Mouse (Mus musculus): Measurements from ENCODE around the gene Tcf20.

The Tcf20 gene

GRCm38 (mm10) chr15:82995239-82995638 lies 7.6 kb upstream of the Tcf20 start:
- in situ Hi-C loops (cut with MboI), result no loop called here

- in situ Hi-C loops (cut with MboI), result no loop called here
These were observed 5.2 kb upstream of the Tcf20 start for GRCm38 (mm10) chr15:82992911-82993310.

- in situ Hi-C loops (cut with MboI), result no loop called here
These were observed 4.6 kb upstream of the Tcf20 start for GRCm38 (mm10) chr15:82992079-82992783.

- in situ Hi-C loops (cut with MboI), result no loop called here
These were observed 1.6 kb upstream of the Tcf20 start for GRCm38 (mm10) chr15:82989190-82989704.

GRCm38 (mm10) chr15:82987014-82987731 lies 499 bp downstream of the Tcf20 start:
- in situ Hi-C loops (cut with MboI), result no loop called here

GRCm38 (mm10) chr15:82984574-82984973 lies 3.1 kb downstream of the Tcf20 start:
- in situ Hi-C loops (cut with MboI), result no loop called here

DNA sequence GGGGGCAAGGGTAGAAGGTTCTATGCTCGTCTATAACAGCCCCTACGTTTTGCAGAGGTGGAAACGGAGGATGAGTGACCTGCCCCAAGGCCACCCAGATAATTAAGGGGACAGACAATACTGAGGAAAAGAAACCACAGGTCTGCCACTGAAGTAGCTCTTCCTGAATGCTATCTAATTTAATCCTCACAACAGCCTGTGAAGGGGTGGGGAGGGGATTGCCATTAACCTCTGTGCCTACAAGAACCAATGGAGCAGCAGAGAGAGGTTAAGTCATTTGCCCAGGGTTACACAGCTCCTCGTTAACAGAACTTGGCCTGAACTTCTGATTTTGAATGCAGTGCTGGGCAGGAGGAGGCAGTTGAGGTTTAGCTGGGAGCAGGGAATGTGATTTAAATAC lies 3.6 kb downstream of the Tcf20 start:
- in situ Hi-C loops (cut with MboI), result no loop called here

DNA sequence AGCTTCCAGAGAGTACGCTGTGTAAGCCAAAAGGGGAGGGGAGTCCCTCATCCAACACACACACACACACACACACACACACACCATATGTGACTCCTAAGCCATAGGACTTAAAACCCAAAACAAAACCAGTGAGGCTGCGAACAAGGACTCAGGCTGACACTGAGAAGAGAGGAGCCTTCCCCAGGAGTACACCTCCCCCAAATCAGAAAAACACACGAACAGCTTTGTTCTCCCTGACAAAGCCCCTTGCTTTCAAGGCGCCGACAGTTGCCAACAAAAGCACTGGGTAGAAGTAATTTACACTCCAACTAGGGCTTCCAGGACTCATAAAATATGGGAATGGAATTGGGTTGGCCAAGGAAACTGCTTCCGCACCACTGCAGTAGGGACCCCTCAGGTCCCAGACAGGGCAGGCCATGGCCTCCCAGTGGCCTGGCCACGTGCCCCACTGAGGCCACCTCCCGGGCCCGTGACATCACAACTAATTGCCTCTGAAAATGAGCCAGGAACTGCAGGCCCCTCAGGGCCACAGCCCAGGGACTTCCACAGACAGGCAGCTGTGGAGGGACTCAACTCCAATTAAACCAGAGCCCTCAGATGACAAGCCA lies 4.2 kb downstream of the Tcf20 start:
- in situ Hi-C loops (cut with MboI), result no loop called here

DNA sequence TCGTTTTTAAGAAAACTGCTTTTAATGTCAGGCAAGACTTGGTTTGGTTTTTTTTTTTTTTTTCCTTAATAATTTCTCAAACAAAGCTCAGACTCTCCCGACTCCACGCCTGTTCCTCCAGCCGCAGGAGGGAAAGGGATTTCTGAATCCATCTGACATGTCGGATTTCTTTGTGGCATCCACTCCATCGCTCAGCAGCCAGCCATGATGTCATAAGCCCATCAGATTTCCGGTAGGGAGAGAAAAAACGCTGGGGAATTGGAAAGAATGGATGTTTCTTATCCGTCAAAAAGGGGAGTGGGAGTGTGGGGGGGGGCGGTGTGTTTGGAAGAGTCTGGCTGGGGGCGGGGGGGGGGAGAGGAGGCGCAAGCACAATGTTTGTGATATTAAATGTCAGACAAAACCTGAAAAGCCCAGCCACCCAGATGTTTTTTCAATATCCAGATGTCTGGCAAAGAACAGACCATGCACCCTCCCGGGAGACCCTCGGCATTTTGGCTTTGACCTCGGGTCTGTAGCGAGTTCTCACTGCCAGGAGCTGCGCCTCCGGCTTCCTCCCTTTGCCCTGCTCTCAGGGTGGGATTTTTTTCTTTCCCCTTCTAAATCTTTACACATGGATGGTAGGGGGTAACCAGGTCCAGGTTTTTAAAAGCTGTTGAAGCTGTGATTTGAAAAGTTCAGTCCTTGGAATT lies 4.8 kb downstream of the Tcf20 start:
- in situ Hi-C loops (cut with MboI), result no loop called here

- in situ Hi-C loops (cut with MboI), result no loop called here
These were observed 5.8 kb downstream of the Tcf20 start for GRCm38 (mm10) chr15:82981676-82982520.

GRCm38 (mm10) chr15:82979531-82979930 lies 8.1 kb downstream of the Tcf20 start:
- in situ Hi-C loops (cut with MboI), result no loop called here

- in situ Hi-C loops (cut with MboI), result no loop called here
These were observed 13.2 kb downstream of the Tcf20 start for GRCm38 (mm10) chr15:82974471-82974870.

GRCm38 (mm10) chr15:82969206-82969721 lies 18.4 kb downstream of the Tcf20 start:
- in situ Hi-C loops (cut with MboI), result no loop called here

- in situ Hi-C loops (cut with MboI), result no loop called here
These were observed 19.2 kb downstream of the Tcf20 start for GRCm38 (mm10) chr15:82968449-82968848.

- in situ Hi-C loops (cut with MboI), result no loop called here
These were observed 19.7 kb downstream of the Tcf20 start for GRCm38 (mm10) chr15:82967947-82968346.

GRCm38 (mm10) chr15:82964266-82964825 lies 23.3 kb downstream of the Tcf20 start:
- in situ Hi-C loops (cut with MboI), result no loop called here

DNA sequence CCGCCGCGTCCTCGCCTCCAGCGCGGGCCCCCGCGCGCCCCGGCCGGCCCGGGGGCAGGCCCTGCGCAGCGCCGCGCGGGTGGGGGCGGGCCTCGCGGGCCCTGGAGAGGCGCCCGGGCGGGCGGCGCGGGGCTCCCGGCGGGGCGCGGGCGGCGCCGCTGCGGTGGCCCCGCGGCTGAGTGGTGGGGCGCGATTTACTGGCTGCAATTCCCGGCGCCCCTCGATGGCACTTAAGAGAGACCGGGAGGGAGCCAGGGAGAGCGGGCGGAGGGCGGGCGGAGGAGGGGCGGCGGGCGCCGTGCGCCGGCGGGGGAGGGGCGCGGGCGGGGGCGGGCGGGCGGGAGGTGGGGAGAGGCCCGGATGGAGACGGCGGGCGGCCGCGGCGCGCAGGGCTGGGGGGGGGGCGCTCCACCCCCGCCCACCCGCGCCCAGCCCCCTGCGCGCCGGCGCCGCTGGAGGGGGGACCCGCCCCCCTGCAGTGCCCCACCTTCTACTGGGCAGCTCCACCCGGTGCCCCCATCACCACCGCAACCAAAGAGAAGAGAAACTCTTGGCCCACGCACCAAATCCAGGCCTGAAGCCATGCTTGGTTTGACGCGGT lies 24.0 kb downstream of the Tcf20 start:
- in situ Hi-C loops (cut with MboI), result no loop called here

DNA sequence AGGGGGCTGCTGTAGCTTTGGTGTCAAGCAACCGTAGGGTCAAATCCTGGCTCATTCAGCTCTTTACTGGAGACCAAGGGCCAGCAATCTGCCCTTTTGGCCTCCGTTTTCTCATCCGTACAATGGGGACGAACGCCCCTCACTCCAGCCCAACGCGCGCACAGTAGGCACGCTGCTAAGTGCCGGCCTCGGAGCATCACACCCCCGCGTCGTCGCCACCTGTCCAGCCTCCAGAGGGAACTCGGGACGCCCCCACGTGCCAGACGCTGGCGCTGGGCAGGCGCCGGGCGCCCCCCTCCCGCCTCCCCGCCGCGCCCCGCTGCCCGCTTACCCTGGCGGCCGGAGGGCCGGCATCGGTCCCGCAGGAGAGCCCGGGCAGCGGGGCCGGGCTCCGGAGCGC lies 24.6 kb downstream of the Tcf20 start:
- in situ Hi-C loops (cut with MboI), result no loop called here

GRCm38 (mm10) chr15:82962536-82962935 lies 25.1 kb downstream of the Tcf20 start:
- in situ Hi-C loops (cut with MboI), result no loop called here

All from mature B cell (primary cell).